Comparison of ENCODE assay signal across 12 mouse cellular contexts in the genomic region with DNA sequence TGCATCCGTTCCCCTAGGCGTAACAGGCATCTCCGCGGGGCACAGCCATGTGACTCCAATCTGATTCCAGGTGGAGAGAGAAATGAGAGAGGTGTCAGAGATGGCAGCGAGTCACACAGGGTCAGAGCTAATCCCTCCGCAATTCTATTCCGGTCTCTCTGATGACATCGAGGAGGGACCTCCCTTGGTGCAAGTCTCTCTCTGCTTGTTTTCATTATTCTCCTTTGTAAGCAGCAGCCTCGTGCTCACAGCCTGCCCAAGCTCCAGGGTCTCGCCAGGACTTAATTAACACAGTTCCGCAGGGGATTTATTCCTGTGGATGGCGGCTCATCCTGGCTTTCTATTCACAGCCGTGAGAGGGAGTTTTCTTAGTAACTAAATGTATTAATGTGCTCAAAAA.
DNase-seq lines count a peak whose midpoint lies in the region; ATAC-seq lines count a peak whose summit lies in the region.
"Had no signal": no experiment of that assay in that cellular context is flagged by ENCODE, and none has a peak within 500 bp of the region (broad histone marks: within the 10 kb centered on the region; RNA-seq: fewer than 3 reads in every experiment).

No protein-coding gene starts in this region.

- H3K9ac ChIP-seq in embryonic facial prominence, embryonic 11.5 days (replicated peaks; ENCODE audit: low read length), result no peak overlapping the region
- H3K9ac ChIP-seq in hindbrain, embryonic 15.5 days, result no peak overlapping the region
- H3K9ac ChIP-seq in neural tube, embryonic 13.5 days, result no peak overlapping the region
- H3K9ac ChIP-seq: embryonic facial prominence, embryonic 13.5 days; lung, embryonic 14.5 days had no signal

- H3K4me3 ChIP-seq in embryonic facial prominence, embryonic 11.5 days (ENCODE audit: low read depth, low read length), result no peak overlapping the region
- H3K4me3 ChIP-seq in embryonic facial prominence, embryonic 10.5 days, result no peak overlapping the region
- H3K4me3 ChIP-seq in hindbrain, embryonic 15.5 days, result no peak overlapping the region
- no peak overlapping the region for H3K4me3 ChIP-seq in neural tube, embryonic 13.5 days
- H3K4me3 ChIP-seq: embryonic facial prominence, embryonic 13.5 days had no signal

- no peaks in the 10 kb centered on the region for H3K36me3 ChIP-seq in embryonic facial prominence, embryonic 11.5 days (replicated peaks; ENCODE audit: control insufficient read depth, insufficient read depth, low read depth, low read length)
- no peaks in the 10 kb centered on the region for H3K36me3 ChIP-seq in embryonic facial prominence, embryonic 10.5 days (replicated peaks)
- H3K36me3 ChIP-seq in hindbrain, embryonic 15.5 days, result no peaks in the 10 kb centered on the region
- H3K36me3 ChIP-seq in neural tube, embryonic 13.5 days, result no peaks in the 10 kb centered on the region
- H3K36me3 ChIP-seq: embryonic facial prominence, embryonic 13.5 days had no signal

- H3K27ac ChIP-seq in embryonic facial prominence, embryonic 11.5 days (replicated peaks; ENCODE audit: low read depth, low read length), result no peak overlapping the region
- no peak overlapping the region for H3K27ac ChIP-seq in embryonic facial prominence, embryonic 10.5 days (replicated peaks)
- 0 out of 2 replicates have a peak overlapping the region, but pooled peaks have one; percentile 33 for H3K27ac ChIP-seq in hindbrain, embryonic 15.5 days (replicated peaks)
- peak overlapping the region; percentile 49 for H3K27ac ChIP-seq in neural tube, embryonic 13.5 days (replicated peaks)
- H3K27ac ChIP-seq: embryonic facial prominence, embryonic 13.5 days had no signal

- H3K9me3 ChIP-seq in embryonic facial prominence, embryonic 11.5 days (replicated peaks; ENCODE audit: control insufficient read depth, low read length), result no peaks in the 10 kb centered on the region
- H3K9me3 ChIP-seq in embryonic facial prominence, embryonic 10.5 days, result no peaks in the 10 kb centered on the region
- H3K9me3 ChIP-seq in hindbrain, embryonic 15.5 days, result no peaks in the 10 kb centered on the region
- no peaks in the 10 kb centered on the region for H3K9me3 ChIP-seq in neural tube, embryonic 13.5 days
- H3K9me3 ChIP-seq: embryonic facial prominence, embryonic 13.5 days had no signal

- intact Hi-C loops in heart, postnatal 10 days (cut with DNase I), result no loop called here

- peak; percentile 24 for DNase-seq in embryonic facial prominence, embryonic 11.5 days (ENCODE audit: low spot score)
- no peak for DNase-seq in embryonic facial prominence, embryonic 10.5 days (ENCODE audit: low spot score)
- peak; percentile 23 for DNase-seq in embryo, embryonic 11 days
- DNase-seq in heart, postnatal 10 days, result no peak
- DNase-seq in adrenal gland, postnatal 14 days, result no peak
- no peak for DNase-seq in ovary, postnatal 14 days (ENCODE audit: low spot score)
- DNase-seq: heart, postnatal 14 days; kidney, adult 2 months; lung, embryonic 14.5 days had no signal

- ATAC-seq in embryonic facial prominence, embryonic 11.5 days (replicated peaks; ENCODE audit: insufficient number of reproducible peaks, low FRiP score, low TSS enrichment, low read depth), result no peak
- ATAC-seq in hindbrain, embryonic 15.5 days (ENCODE audit: low FRiP score, low read depth), result no peak; the same call in 1 of the 2 replicates
- peak; percentile 56; the same call in 1 of the 2 replicates for ATAC-seq in neural tube, embryonic 13.5 days (ENCODE audit: low read depth)

- no peak overlapping the region for H3K4me2 ChIP-seq in embryonic facial prominence, embryonic 11.5 days (ENCODE audit: low read depth, low read length)
- peak overlapping the region; percentile 10 for H3K4me2 ChIP-seq in hindbrain, embryonic 15.5 days
- H3K4me2 ChIP-seq in neural tube, embryonic 13.5 days, result peak overlapping the region; percentile 24
- H3K4me2 ChIP-seq: embryonic facial prominence, embryonic 13.5 days; lung, embryonic 14.5 days had no signal

- H3K4me1 ChIP-seq in embryonic facial prominence, embryonic 11.5 days (ENCODE audit: control insufficient read depth, insufficient read depth, low read length), result no peaks in the 10 kb centered on the region
- peaks cover 6% of the 10 kb centered on the region; the same call in 1 of the 2 replicates for H3K4me1 ChIP-seq in embryonic facial prominence, embryonic 10.5 days
- H3K4me1 ChIP-seq in hindbrain, embryonic 15.5 days (replicated peaks), result peaks cover 24% of the 10 kb centered on the region
- H3K4me1 ChIP-seq in neural tube, embryonic 13.5 days (replicated peaks), result peaks cover 26% of the 10 kb centered on the region
- H3K4me1 ChIP-seq: embryonic facial prominence, embryonic 13.5 days had no signal

- H3K27me3 ChIP-seq in embryonic facial prominence, embryonic 11.5 days (ENCODE audit: control insufficient read depth, insufficient read depth, low read length), result no peaks in the 10 kb centered on the region
- 0 out of 2 replicates have a peak, but pooled peaks cover 8% of the 10 kb centered on the region for H3K27me3 ChIP-seq in embryonic facial prominence, embryonic 10.5 days (replicated peaks; ENCODE audit: low read depth, poor library complexity, severe bottlenecking)
- no peaks in the 10 kb centered on the region; the same call in 1 of the 2 replicates for H3K27me3 ChIP-seq in hindbrain, embryonic 15.5 days
- 0 out of 2 replicates have a peak, but pooled peaks cover 6% of the 10 kb centered on the region for H3K27me3 ChIP-seq in neural tube, embryonic 13.5 days

- 8% methylated on average over 13 of the region's 13 CpGs for WGBS in embryonic facial prominence, embryonic 11.5 days
- 9% methylated on average over 13 of the region's 13 CpGs for WGBS in embryonic facial prominence, embryonic 10.5 days
- WGBS in hindbrain, embryonic 15.5 days, result 6% methylated on average over 13 of the region's 13 CpGs
- 21% methylated on average over 13 of the region's 13 CpGs for WGBS in neural tube, embryonic 13.5 days

Comparison
In these comparisons a context has a peak if more than half of its experiments do, and no peak if none do; other contexts are left out.
1. DNase-seq: peak in embryonic facial prominence, embryonic 11.5 days (single experiment) and embryo, embryonic 11 days (single experiment); none in embryonic facial prominence, embryonic 10.5 days (single experiment), heart, postnatal 10 days (0 of 2), adrenal gland, postnatal 14 days (single experiment) and ovary, postnatal 14 days (single experiment).
2. H3K27ac ChIP-seq: peak in hindbrain, embryonic 15.5 days (single experiment) and neural tube, embryonic 13.5 days (single experiment); none in embryonic facial prominence, embryonic 11.5 days (single experiment) and embryonic facial prominence, embryonic 10.5 days (single experiment).